Mouse (Mus musculus) ES-Bruce4 (cell line): ENCODE data around the gene Gopc. TPM values are rescaled to one million over a fixed set of nuclear protein-coding genes. Genes with fewer than 3 reads are reported as not detected.
A peak's percentile ranks its signal among the peaks of the same experiment; 100 is the strongest.
"Not testable (repeated sequence)": the region's sequence is repeated elsewhere in the genome, so short reads cannot be mapped to it uniquely, and the experiment has no call there.

Experiments
- H3K27ac ChIP-seq: 2 replicates; pipeline ENCODE4 v1.5.1; 2012; ENCODE audit warnings: low read length, inconsistent platforms; ENCODE audit not compliant: insufficient read depth
- H3K27me3 ChIP-seq: 2 replicates; pipeline ENCODE4 v1.6.1; 2012; ENCODE audit warnings: mild to moderate bottlenecking, low read length, inconsistent platforms; ENCODE audit not compliant: control insufficient read depth, poor library complexity, insufficient read depth, severe bottlenecking
- H3K36me3 ChIP-seq: 2 replicates; pipeline ENCODE4 v1.6.1; 2012; ENCODE audit warnings: inconsistent platforms, mild to moderate bottlenecking, low read length, moderate library complexity; ENCODE audit not compliant: control insufficient read depth, poor library complexity, insufficient read depth, severe bottlenecking
- H3K4me1 ChIP-seq: one replicate; pipeline ENCODE4 v1.8.1; 2011; ENCODE audit warnings: low read length; ENCODE audit not compliant: control insufficient read depth, insufficient read depth
- H3K4me3 ChIP-seq: 2 replicates; pipeline ENCODE4 v1.5.1; 2011; ENCODE audit warnings: low read depth, mild to moderate bottlenecking, low read length
- H3K9ac ChIP-seq: 2 replicates; pipeline ENCODE4 v1.6.1; 2012; ENCODE audit warnings: low read depth, mild to moderate bottlenecking, inconsistent platforms; ENCODE audit not compliant: poor library complexity, severe bottlenecking
- H3K9me3 ChIP-seq: replicated peaks from 2 replicates; pipeline ENCODE4 v1.6.1; 2012; ENCODE audit warnings: mild to moderate bottlenecking, low read length, inconsistent platforms; ENCODE audit not compliant: control insufficient read depth, poor library complexity, insufficient read depth, severe bottlenecking
- CTCF ChIP-seq: IDR thresholded peaks from one replicate; pipeline ENCODE4 v1.8.1; 2011; ENCODE audit warnings: low read depth, low read length
- EP300 ChIP-seq: IDR thresholded peaks from 2 replicates; pipeline ENCODE4 v1.6.1; 2011; ENCODE audit warnings: low read depth, low read length; ENCODE audit not compliant: insufficient read depth
- POLR2A ChIP-seq: IDR thresholded peaks from one replicate; pipeline ENCODE4 v1.8.1; 2011; ENCODE audit warnings: low read length; ENCODE audit not compliant: insufficient read depth
- polyA plus RNA-seq: library from polyadenylated mRNA; stranded (reverse); fragments of >200 nt; gene quantifications from 2 replicates; pipeline ENCODE4 v1.2.4, GENCODE M21; 2011; ENCODE audit warnings: low read depth; ENCODE audit not compliant: missing spikeins, insufficient read depth, insufficient read length

Gopc gene
- polyA plus RNA-seq, 1 experiment, result 20.5 TPM

DNA sequence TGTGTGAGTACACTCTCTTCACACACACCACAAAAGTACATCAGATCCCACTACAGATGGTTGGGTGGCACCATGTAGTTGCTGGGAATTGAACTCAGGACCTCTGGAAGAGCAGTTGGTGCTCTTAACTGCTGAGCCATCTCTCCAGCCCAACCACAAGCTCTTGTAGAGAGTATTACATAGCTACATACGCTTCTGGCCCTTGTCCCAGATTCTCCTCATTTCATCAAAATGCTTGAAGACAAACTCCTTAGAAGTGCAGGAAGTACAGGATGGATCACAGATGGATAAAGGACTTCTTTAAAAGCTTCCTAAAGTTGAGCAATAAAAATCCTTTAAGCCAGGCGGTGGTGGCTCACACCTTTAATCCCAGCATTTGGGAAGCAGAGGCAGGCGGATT lies 60.0 kb downstream of the Gopc start:
- Histone ChIP-seq H3K27ac (no peak overlapping the region), H3K36me3 (peaks cover 4% of the 10 kb centered on the region), H3K9ac (no peak overlapping the region), H3K4me1 (no peaks in the 10 kb centered on the region), H3K27me3 (no peaks in the 10 kb centered on the region), H3K4me3 (no peak overlapping the region), H3K9me3 (no peaks in the 10 kb centered on the region)
- TF ChIP-seq POLR2A (no peak), EP300 (no peak), CTCF (no peak)

DNA sequence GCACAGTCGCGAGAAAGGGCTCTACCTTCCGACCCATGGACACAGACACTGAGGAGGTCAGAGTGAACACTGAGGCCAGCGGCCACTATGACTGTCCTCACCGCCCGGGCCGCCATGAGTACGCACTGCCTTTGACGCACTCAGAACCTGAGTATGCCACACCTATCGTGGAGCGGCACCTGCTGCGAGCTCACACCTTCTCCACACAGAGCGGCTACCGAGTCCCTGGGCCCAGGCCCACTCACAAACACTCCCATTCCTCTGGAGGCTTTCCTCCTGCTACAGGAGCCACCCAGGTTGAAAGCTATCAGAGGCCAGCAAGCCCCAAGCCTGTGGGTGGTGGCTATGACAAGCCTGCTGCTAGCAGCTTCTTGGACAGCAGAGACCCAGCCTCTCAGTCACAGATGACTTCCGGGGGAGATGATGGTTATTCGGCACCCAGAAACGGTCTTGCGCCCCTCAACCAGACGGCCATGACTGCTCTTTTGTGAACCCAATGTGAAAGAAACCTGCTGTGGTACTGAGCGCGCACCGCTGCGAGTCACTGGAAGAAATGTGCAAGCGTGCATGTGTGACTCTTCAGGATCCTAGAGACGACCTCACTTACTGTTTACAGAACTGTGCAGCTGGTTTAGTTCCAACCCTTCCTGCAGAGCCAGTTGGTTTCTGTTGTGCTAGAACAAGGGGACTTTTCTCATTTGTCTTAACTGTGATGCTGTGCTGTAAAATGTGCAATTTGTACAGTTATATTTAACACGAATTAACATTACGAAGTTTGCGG lies 62.2 kb downstream of the Gopc start:
- TF ChIP-seq EP300 (no peak), CTCF (no peak), POLR2A (no peak)
- H3K27ac ChIP-seq, result no peak overlapping the region
- H3K4me3 ChIP-seq, result peak overlapping the region; percentile 50
- no peak overlapping the region for H3K9ac ChIP-seq
- H3K27me3 ChIP-seq, result no peaks in the 10 kb centered on the region
- H3K36me3 ChIP-seq, result peaks cover 14% of the 10 kb centered on the region
- H3K4me1 ChIP-seq, result no peaks in the 10 kb centered on the region
- H3K9me3 ChIP-seq, result no peaks in the 10 kb centered on the region

DNA sequence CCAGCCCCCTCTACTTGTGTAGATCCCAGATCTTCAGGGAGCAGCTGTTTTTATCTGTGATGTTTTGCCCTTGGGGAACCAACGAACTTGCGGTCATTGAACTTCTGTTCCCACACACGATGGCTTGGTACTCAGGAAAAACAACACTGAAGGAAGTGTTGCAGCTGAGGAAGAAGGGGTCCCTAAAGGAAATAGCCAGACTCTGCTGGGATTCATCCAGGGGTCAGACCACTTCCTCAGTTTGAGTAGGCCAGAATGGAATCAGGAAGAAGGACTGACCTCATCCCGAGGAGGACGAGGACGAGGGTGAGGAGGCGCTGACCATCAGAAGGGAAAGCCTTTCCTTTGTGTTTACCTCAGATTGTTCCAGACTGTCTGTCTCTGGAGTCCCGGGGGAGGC lies 72.7 kb downstream of the Gopc start:
- no peak overlapping the region for H3K27ac ChIP-seq
- TF ChIP-seq CTCF (no peak), POLR2A (no peak), EP300 (no peak)
- H3K4me1 ChIP-seq, result no peaks in the 10 kb centered on the region
- no peak overlapping the region for H3K4me3 ChIP-seq
- H3K27me3 ChIP-seq, result no peaks in the 10 kb centered on the region
- peaks cover 14% of the 10 kb centered on the region for H3K36me3 ChIP-seq
- no peaks in the 10 kb centered on the region for H3K9me3 ChIP-seq
- no peak overlapping the region for H3K9ac ChIP-seq

DNA sequence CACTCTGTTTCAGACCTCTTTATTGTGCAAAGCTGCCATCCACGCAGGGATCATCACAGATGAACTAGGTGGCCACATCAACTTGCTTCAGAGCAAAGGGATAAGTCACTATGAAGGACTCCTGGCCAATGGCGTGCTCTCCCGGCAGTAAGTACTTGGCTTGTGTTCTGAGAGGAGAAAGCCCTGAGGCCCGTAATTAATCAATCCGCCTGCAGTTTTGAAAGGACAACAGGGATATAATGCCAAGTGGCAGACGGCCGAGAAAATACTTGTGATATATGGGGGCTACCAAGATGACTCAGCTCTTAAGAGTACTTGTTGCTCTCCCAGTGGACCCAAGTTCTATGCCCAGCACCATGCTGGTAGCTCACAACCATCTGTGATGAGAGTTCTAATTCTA lies 77.3 kb downstream of the Gopc start:
- H3K36me3 ChIP-seq, result peaks cover 6% of the 10 kb centered on the region; the same call in 1 of the 2 replicates
- H3K27ac ChIP-seq, result no peak overlapping the region
- H3K4me1 ChIP-seq, result no peaks in the 10 kb centered on the region
- H3K4me3 ChIP-seq, result no peak overlapping the region
- no peak overlapping the region for H3K9ac ChIP-seq
- TF ChIP-seq CTCF (no peak), EP300 (no peak)
- H3K27me3 ChIP-seq, result no peaks in the 10 kb centered on the region
- no peaks in the 10 kb centered on the region for H3K9me3 ChIP-seq

DNA sequence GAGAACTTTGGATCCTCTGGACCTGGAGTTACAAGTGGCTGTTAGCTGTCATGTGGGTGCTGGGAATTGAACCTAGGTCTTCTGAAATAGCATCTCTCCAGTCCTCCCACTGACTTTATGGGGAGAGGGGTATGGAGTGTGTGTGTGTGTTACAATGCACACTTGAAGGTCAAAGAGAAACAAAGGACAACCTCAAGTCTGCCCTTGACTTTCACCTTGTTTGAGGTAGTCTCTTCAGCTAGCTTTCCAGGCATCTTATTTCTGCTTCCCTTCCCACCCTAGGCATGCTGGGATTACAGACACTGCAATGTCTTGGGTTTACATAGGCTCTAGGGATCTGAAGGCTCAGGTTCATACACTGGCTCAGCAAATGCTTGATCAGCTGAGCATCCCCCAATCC lies 79.7 kb downstream of the Gopc start:
- Histone ChIP-seq H3K9me3 (no peaks in the 10 kb centered on the region), H3K9ac (no peak overlapping the region), H3K36me3 (peaks cover 7% of the 10 kb centered on the region; the same call in 1 of the 2 replicates), H3K27ac (no peak overlapping the region), H3K4me1 (no peaks in the 10 kb centered on the region), H3K27me3 (no peaks in the 10 kb centered on the region), H3K4me3 (no peak overlapping the region)
- no peak for TF ChIP-seq CTCF
- no peak for TF ChIP-seq EP300
- TF ChIP-seq POLR2A, result no peak

DNA sequence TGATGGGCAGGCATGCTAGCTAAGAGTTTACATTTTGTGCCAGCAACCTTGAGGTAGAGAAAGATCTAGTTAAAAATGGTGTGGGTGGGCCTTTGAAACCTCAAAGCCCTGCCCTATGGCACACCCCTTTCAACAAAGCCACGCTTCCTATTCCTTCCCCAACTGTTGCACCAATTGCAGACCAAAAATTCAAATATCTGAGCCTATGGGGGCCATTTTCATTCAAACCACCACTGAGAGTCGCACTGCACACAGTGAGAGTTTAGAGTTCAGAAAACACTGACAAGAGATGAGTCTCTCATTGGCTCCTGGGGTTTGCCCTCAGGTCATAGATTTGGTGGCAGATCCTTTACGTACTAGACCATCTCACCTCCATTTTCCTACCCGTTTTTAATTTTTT lies 80.2 kb downstream of the Gopc start:
- Histone ChIP-seq H3K27ac (no peak overlapping the region), H3K4me3 (no peak overlapping the region), H3K36me3 (peaks cover 7% of the 10 kb centered on the region; the same call in 1 of the 2 replicates), H3K27me3 (no peaks in the 10 kb centered on the region), H3K9me3 (no peaks in the 10 kb centered on the region), H3K4me1 (peaks cover 3% of the 10 kb centered on the region), H3K9ac (no peak overlapping the region)
- no peak for TF ChIP-seq EP300
- TF ChIP-seq POLR2A, result no peak
- TF ChIP-seq CTCF, result no peak

DNA sequence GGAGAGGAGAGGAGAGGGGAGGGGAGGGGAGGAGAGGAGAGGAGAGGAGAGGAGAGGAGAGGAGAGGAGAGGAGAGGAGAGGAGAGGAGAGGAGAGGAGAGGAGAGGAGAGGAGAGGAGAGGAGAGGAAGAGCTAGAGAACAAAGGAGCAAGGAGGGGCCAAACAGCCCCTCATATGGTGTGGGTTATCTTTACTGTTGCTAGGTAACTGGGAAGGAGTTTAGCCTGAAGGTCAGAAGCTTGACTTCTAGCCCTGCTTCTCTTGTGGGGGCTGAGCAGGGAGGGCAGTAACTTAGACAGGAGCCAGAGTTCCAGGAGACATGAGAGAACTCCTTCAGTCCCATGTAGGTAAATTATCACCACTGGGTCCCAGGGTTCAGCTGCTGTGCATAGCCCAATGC lies 83.4 kb downstream of the Gopc start:
- H3K4me3 ChIP-seq, H3K9me3 ChIP-seq, H3K9ac ChIP-seq, H3K36me3 ChIP-seq, H3K4me1 ChIP-seq, H3K27ac ChIP-seq, H3K27me3 ChIP-seq: not testable (repeated sequence)
